Mouse (Mus musculus) T-cell, adult 2 months (primary cell): ENCODE results near the gene Rab44.

ENCODE experiments used
- DNase-seq: peaks from one replicate; pipeline ENCODE4 v3.0.0; 2022; ENCODE audit warnings: low spot score

Rab44 gene

GRCm38 (mm10) chr17:29135066-29135465 is 21.1 kb downstream of the Rab44 start:
- no peak for DNase-seq

DNA sequence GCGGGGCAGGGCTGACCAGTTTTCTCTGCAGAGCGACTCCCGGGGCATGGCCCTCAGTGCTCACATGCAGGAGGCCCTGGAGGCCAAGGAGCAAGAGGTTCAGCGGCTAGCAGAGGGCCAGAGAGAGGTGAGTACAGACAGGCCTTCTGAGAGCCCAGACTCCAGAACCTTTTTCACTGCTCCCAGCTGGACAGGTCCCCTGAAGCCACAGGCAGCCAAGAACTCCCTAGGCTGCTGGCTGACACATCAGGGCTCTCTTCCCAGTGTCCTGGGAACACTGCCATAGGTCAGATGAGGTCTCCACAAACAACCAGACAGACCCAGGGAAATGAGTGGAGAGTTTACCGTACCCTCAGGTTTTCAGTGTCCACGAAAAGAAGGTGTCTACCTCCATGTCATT is 22.3 kb downstream of the Rab44 start:
- DNase-seq = no peak

DNA sequence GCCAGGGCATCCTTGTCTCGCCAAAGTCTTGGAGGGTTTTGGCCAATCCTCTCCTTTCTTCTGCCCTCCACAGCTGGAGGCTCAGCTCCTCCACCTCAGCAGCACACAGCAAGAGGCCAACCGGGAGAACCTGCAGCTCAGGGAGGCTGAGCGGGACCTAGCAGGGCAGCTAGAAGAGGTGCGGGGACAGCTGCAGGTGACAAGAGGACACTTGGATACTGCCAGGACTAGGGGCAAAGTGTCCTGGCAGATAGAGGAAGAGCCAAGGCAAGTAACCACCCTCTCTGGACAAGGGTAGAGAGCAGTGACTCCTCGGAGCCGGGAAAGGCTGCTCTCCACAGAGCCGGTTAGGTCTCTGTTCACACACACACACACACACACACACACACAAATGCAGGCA is 24.0 kb downstream of the Rab44 start:
- no peak for DNase-seq

GRCm38 (mm10) chr17:29141577-29141976 is 27.6 kb downstream of the Rab44 start:
- DNase-seq = no peak

- no peak for DNase-seq
These were observed 29.3 kb downstream of the Rab44 start for GRCm38 (mm10) chr17:29143266-29143665.

DNA sequence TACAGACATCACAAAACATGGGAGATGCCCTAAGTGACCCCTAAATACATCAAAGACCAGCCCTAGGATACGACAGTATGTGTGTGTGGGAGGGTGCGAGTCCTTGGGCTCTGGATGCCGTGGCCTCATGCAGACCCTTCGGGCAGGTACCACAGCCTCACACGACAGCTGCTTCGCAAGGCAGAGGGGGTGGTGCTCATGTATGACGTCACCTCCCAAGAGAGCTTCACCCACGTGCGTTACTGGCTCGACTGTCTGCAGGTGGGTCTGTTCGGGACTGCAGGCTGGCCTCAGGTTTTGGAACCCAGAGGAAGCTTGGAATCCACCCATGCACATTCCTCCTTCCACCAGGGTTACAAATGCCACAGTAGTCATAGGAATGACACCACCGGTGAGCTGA is 31.2 kb downstream of the Rab44 start:
- no peak for DNase-seq

GRCm38 (mm10) chr17:29147273-29147672 is 33.3 kb downstream of the Rab44 start:
- DNase-seq = no peak

GRCm38 (mm10) chr17:29147773-29148172 is 33.8 kb downstream of the Rab44 start:
- DNase-seq = no peak

DNA sequence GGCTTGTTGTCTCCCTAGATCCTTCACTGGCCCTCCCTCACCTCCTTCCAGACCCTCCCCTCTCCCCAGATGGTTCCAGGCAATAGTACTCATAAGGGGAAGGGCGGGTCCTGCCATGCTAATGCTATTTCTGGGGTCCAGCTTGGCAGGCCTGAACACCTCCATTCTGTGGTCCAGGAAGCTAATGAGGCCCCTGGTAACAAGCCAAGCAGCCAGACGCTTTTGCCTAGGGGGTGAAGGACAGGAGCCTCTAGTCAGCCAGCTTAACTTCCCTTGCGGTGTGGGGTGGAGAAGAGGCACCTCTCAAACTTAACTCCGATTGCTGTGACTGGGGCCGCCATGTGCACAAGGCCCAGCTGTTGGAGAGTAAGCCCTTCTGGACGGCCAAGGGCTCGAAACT is 35.8 kb downstream of the Rab44 start:
- no peak for DNase-seq

DNA sequence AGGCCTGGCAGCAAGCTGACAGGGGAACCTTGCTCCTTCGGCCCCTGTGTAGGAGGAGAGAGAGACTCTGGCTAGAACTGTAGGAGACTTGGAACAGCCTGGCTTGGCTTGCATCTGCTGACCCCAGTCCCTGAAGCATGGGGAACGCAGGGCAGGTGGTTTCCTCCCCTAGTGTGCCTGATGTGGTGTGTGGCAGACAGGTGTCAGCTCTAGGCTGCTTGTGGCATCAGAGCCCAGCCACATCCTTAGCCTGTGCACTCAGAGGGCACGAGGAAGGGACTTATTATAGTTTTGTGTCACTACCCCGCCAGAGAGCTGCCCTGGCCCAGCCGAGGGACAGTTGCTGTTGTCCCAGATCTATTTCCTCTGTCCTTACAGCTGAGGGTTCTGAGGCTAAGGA is 38.6 kb downstream of the Rab44 start:
- peak; percentile 44 for DNase-seq

DNA sequence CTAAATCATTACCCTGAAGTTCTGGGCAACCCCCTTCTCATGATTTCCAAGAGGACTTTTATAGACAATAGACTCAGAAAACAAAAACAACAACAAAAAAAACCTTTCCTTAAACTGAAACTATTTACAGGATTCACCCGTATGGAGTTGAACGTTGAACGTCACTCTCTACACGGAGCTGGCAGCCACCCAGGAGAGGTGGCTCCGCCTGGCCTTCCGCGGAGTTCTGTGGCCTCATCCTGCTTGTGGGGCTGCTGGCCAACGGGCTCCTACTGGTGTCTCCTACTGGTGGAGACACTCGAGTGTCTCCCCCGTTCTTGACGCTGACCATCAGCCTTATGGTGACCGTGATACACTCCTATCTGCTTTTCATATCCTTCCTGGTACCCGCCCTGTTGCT is 40.3 kb downstream of the Rab44 start:
- no peak for DNase-seq

GRCm38 (mm10) chr17:29155355-29156135 is 41.6 kb downstream of the Rab44 start:
- DNase-seq = peak; percentile 55

DNA sequence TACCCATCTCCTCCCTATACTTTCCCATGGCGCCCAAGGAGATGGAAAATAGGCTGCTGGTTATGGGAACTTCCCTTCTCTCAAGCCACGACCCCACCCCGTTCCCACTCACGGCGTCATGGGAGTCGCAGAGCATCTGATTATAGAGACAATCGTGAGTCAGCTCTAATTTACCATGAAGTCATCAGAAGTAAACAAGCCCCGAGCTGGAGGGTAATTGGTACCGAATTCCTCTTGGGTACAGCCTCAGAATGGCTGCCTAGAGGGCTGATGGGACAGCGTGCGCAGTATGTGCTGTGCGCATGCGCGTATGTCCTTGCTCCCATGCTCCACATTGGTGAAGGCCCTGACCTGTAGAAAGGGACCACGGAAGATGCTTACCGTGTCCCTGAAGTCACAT is 42.5 kb downstream of the Rab44 start:
- no peak for DNase-seq

DNA sequence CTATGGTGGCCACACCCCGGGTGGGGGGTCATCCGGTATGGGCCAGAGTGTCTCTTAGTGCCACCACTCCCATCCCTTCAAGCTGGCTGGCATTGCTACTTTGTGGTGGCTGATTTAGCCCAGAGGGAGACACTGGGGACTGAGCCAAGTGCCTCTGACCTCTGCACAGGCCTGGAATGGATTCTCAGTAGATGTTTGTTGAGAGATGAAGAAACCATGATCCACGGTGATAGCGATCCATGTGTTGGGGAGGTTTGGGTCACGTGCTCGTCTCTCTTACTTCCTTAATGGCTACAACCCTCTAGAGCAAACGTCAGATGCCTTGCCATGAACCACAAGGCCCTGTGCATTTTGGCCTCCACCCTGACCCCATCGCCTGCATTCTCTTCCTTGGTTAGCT is 42.9 kb downstream of the Rab44 start:
- no peak for DNase-seq

GRCm38 (mm10) chr17:29158899-29159298 is 45.0 kb downstream of the Rab44 start:
- no peak for DNase-seq

DNA sequence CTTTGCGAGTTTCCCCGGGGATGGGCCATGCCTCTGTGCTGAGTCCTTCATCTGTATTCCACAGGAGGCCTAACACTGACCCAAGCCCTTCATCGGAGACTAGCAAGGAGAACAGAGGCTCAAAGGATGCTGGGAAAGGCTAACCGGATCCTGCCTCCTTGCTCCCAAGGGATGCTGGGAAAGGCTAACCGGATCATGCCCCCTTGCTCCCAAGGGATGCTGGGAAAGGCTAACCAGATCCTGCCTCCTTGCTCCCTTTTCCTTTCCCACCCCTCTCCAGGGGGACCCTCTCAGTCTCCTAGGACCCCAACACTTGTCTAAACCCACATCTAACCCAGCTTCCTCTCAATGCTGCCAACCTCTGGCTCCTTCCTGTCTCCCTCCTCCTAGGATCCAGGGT is 45.4 kb downstream of the Rab44 start:
- DNase-seq = no peak

DNA sequence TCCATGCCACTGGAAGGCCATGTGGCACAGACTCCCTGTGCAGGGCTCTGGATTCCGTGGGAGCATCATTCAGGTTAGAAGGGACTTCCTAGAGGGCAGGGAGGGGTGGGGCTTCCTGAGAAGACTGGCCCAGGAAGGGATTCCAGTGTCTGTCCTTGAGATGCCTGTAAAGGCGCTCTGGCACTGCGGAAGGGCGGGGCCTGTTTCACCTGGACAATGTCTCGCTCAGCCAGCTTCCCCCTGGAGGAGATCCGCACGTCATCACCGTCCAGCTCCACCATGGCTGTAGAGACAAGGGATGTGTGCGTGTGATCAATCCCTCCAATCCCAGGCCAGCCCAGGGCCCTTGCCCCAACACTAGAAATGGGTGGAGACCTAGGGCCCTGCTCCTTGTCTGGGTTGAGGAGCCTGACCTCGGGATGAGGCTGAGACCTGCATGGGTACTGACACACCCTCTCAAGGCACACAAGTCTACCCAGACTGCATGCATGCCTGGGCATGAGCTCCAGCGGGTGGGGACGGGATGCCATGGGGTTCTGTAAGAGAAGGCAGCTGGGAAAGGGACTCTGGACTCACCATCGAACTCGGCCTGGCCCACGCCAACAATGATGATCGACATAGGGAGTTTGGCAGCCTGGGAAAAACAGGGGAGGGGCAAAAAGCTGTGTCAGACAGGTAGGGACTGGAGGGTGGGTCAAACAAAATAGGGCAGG is 46.0 kb downstream of the Rab44 start:
- no peak for DNase-seq

- no peak for DNase-seq
These were observed 48.4 kb downstream of the Rab44 start for GRCm38 (mm10) chr17:29162334-29162733.

GRCm38 (mm10) chr17:29164469-29165111 is 50.6 kb downstream of the Rab44 start:
- peak; percentile 29 for DNase-seq

DNA sequence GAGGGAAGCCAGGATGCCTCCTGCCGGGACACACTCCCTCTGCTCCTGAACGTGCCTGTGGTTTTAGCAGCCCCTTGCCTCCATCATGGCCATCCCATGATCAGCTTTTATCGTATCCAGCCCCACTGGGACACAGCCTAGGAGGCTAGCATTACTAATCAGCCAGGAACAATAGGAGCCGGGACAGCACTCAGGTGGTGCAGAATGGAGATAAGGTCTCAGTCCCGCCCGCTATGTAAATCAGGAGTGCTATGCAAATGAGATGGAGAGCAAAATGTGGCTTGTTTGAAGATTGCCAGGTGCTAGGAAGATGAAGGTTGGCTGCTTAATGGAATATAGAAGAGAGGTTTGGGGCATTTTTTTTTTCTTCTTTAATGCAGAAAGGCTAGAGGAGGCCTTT is 51.5 kb downstream of the Rab44 start:
- no peak for DNase-seq

DNA sequence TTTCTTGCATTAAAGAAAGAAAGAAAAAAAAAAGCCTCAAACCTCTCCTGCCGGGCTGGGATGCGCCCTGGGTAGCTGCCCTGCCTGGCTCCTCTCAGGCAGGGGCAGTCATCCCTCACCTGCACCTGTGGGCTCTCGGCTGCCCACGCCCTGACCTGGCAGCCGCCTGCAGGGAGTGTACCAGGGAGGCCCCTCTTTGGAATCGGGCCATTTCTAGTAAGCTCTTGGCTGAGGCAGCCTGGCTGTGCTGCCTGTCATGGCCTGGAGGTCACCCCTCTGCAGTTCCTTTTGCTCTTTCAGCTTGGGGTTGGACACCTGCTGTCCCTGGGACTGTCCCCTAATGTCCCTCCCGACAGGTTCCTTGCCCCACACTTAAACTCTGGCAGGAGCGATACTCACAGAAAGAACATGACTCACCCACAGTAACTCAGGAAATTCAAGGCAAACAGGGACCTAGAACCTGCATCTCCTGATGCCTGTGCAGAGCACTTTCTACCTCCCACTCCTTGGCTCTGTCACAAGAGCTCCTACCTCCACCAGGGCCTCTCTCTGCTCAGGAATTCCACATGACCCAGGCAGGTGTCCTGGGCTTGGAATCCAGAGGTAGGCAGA is 52.1 kb downstream of the Rab44 start:
- no peak for DNase-seq

- DNase-seq = no peak
These were observed 53.4 kb downstream of the Rab44 start for GRCm38 (mm10) chr17:29167371-29167770.

DNA sequence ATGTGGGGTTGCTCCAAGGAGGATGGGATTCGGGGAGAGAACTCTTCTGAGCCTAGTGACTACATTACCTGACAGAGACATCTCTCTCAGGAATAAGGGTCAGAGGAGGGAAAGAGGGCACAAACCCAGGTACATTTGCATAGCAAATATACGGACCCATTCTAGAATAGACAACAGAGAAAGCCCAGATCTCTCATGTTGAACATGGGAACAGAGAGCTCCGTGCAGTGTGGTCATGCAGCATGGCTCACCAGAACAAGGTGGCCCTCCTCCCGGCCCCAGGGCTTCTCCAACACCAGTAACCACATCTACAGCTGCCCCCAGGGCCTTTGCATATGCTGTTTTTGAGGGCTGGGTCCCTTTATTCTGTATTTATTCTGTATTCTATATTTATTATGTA is 54.5 kb downstream of the Rab44 start:
- DNase-seq = no peak
